Mouse (Mus musculus): ENCODE measurements at regions not wholly inside any gene's neighbourhood (a gene's known extent, or its start where the extent isn't known, plus 50 kb on each side); places are given as distances from the start of the nearest gene placed in this dataset.

DNA sequence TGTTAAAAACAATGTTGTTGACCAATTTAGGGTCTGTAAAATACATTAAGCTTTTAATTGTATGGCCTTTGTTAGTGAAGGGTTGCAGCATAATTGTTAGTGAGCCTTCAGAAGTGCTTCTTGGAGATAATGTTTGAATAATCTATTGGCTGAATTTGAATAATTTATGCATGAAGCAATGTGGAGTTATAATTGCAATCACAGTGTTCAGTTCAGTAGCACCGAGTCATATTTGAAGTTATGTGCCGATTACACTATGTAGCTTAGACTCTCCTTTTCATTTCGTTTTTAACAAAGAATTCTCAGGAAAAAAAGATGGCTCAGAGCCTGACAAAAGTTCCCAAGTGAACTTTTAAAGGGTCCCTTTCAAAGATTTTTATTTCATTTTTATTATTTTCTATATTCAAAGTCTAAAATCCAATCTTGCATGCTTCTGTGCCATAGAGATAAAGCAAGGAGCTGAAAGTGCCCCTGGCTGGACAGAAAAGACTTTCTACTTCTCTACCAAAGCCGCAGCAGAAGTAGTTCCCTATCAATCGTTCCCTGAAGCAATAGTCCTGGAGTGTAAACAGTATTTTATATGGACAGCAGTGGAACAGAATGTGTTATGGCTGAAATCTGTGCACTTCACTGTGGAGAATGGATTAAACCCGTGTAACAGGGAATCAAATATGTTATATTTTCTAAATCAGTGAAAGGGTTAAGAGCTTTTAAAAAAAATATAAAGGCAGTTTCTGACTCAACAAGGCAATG lies 556.3 kb upstream of the Slc39a10 start:
- DNase-seq (ENCODE audit: low spot score) (no peak), ATAC-seq (ENCODE audit: low FRiP score) (peak; percentile 66; the same call in 1 of the 2 replicates)
- TF ChIP-seq CTCF (IDR thresholded peaks at IDR 0.05) = no peak

GRCm38 (mm10) chr1:47448070-47448469 lies 555.4 kb upstream of the Slc39a10 start:
- WGBS = 25% methylated on average over 3 of the region's 3 CpGs
- no peak for TF ChIP-seq CTCF (IDR thresholded peaks at IDR 0.05)
- Histone ChIP-seq H3K4me3 (ENCODE audit: low read depth, low read length) (no peak overlapping the region), H3K27me3 (ENCODE audit: insufficient read depth, low read length) (no peaks in the 10 kb centered on the region), H3K27ac (ENCODE audit: low read depth, low read length) (no peak overlapping the region), H3K4me1 (ENCODE audit: insufficient read depth, low read length) (no peaks in the 10 kb centered on the region), H3K9me3 (ENCODE audit: low read length) (no peaks in the 10 kb centered on the region), H3K36me3 (ENCODE audit: insufficient read depth, low read length) (no peaks in the 10 kb centered on the region), H3K4me2 (ENCODE audit: low read depth, low read length, poor library complexity, severe bottlenecking) (no peak overlapping the region), H3K9ac (replicated peaks; ENCODE audit: low read length, poor library complexity, severe bottlenecking) (no peak overlapping the region)
- no peak for DNase-seq (ENCODE audit: low spot score)
- no peak for ATAC-seq (ENCODE audit: low FRiP score)

More for the DNA sequence above, 556.3 kb upstream of the Slc39a10 start:
- Histone ChIP-seq H3K4me2 (ENCODE audit: low read depth, low read length, poor library complexity, severe bottlenecking) (no peak overlapping the region), H3K9me3 (ENCODE audit: low read length) (no peaks in the 10 kb centered on the region), H3K9ac (replicated peaks; ENCODE audit: low read length, poor library complexity, severe bottlenecking) (no peak overlapping the region), H3K36me3 (ENCODE audit: insufficient read depth, low read length) (no peaks in the 10 kb centered on the region), H3K27ac (ENCODE audit: low read depth, low read length) (no peak overlapping the region), H3K27me3 (ENCODE audit: insufficient read depth, low read length) (no peaks in the 10 kb centered on the region), H3K4me3 (ENCODE audit: low read depth, low read length) (no peak overlapping the region), H3K4me1 (ENCODE audit: insufficient read depth, low read length) (no peaks in the 10 kb centered on the region)
- 37% methylated on average over 6 of the region's 6 CpGs for WGBS

GRCm38 (mm10) chr1:47446021-47446420 lies 553.4 kb upstream of the Slc39a10 start:
- Histone ChIP-seq H3K4me1 (ENCODE audit: insufficient read depth, low read length) (no peaks in the 10 kb centered on the region), H3K4me3 (ENCODE audit: low read depth, low read length) (no peak overlapping the region), H3K27me3 (ENCODE audit: insufficient read depth, low read length) (no peaks in the 10 kb centered on the region), H3K9me3 (ENCODE audit: low read length) (no peaks in the 10 kb centered on the region), H3K9ac (replicated peaks; ENCODE audit: low read length, poor library complexity, severe bottlenecking) (no peak overlapping the region), H3K27ac (ENCODE audit: low read depth, low read length) (no peak overlapping the region), H3K4me2 (ENCODE audit: low read depth, low read length, poor library complexity, severe bottlenecking) (no peak overlapping the region), H3K36me3 (ENCODE audit: insufficient read depth, low read length) (no peaks in the 10 kb centered on the region)
- ATAC-seq (ENCODE audit: low FRiP score) = no peak
- WGBS = 50% methylated on average over 6 of the region's 6 CpGs
- no peak for TF ChIP-seq CTCF (IDR thresholded peaks at IDR 0.05)
- DNase-seq (ENCODE audit: low spot score) = no peak

- TF ChIP-seq CTCF (IDR thresholded peaks at IDR 0.05) = no peak
- no peak overlapping the region for H3K4me2 ChIP-seq (ENCODE audit: low read depth, low read length, poor library complexity, severe bottlenecking)
- no peak overlapping the region for H3K4me3 ChIP-seq (ENCODE audit: low read depth, low read length)
- WGBS = 86% methylated on average over 1 of the region's 1 CpGs
- no peak for ATAC-seq (ENCODE audit: low FRiP score)
- DNase-seq (ENCODE audit: low spot score) = no peak
- no peak overlapping the region for H3K9ac ChIP-seq (replicated peaks; ENCODE audit: low read length, poor library complexity, severe bottlenecking)
- H3K4me1 ChIP-seq (ENCODE audit: insufficient read depth, low read length) = no peaks in the 10 kb centered on the region
- H3K27me3 ChIP-seq (ENCODE audit: insufficient read depth, low read length) = no peaks in the 10 kb centered on the region
- H3K36me3 ChIP-seq (ENCODE audit: insufficient read depth, low read length) = no peaks in the 10 kb centered on the region
- no peaks in the 10 kb centered on the region for H3K9me3 ChIP-seq (ENCODE audit: low read length)
- no peak overlapping the region for H3K27ac ChIP-seq (ENCODE audit: low read depth, low read length)
Observed at GRCm38 (mm10) chr1:47432829-47433228, 540.2 kb upstream of the Slc39a10 start.

- ATAC-seq (ENCODE audit: low FRiP score) (no peak), DNase-seq (ENCODE audit: low spot score) (no peak)
- TF ChIP-seq CTCF (IDR thresholded peaks at IDR 0.05) = no peak
- H3K27ac ChIP-seq (ENCODE audit: low read depth, low read length) = no peak overlapping the region
- H3K4me2 ChIP-seq (ENCODE audit: low read depth, low read length, poor library complexity, severe bottlenecking) = no peak overlapping the region
- WGBS = 84% methylated on average over 1 of the region's 1 CpGs
- H3K36me3 ChIP-seq (ENCODE audit: insufficient read depth, low read length) = no peaks in the 10 kb centered on the region
- no peak overlapping the region for H3K9ac ChIP-seq (replicated peaks; ENCODE audit: low read length, poor library complexity, severe bottlenecking)
- no peaks in the 10 kb centered on the region for H3K27me3 ChIP-seq (ENCODE audit: insufficient read depth, low read length)
- no peaks in the 10 kb centered on the region for H3K9me3 ChIP-seq (ENCODE audit: low read length)
- no peak overlapping the region for H3K4me3 ChIP-seq (ENCODE audit: low read depth, low read length)
- H3K4me1 ChIP-seq (ENCODE audit: insufficient read depth, low read length) = no peaks in the 10 kb centered on the region
Observed at GRCm38 (mm10) chr1:47405164-47405563, 512.5 kb upstream of the Slc39a10 start.

GRCm38 (mm10) chr1:47386579-47386978 lies 493.9 kb upstream of the Slc39a10 start:
- H3K4me2 ChIP-seq (ENCODE audit: low read depth, low read length, poor library complexity, severe bottlenecking) = no peak overlapping the region
- ATAC-seq (ENCODE audit: low FRiP score) = no peak
- H3K27me3 ChIP-seq (ENCODE audit: insufficient read depth, low read length) = no peaks in the 10 kb centered on the region
- DNase-seq (ENCODE audit: low spot score) = no peak
- no peak overlapping the region for H3K4me3 ChIP-seq (ENCODE audit: low read depth, low read length)
- no peak overlapping the region for H3K27ac ChIP-seq (ENCODE audit: low read depth, low read length)
- no peaks in the 10 kb centered on the region for H3K4me1 ChIP-seq (ENCODE audit: insufficient read depth, low read length)
- no peak for TF ChIP-seq CTCF (IDR thresholded peaks at IDR 0.05)
- H3K36me3 ChIP-seq (ENCODE audit: insufficient read depth, low read length) = no peaks in the 10 kb centered on the region
- no peak overlapping the region for H3K9ac ChIP-seq (replicated peaks; ENCODE audit: low read length, poor library complexity, severe bottlenecking)
- H3K9me3 ChIP-seq (ENCODE audit: low read length) = no peaks in the 10 kb centered on the region

All from midbrain, postnatal 0 days (tissue).